Mouse (Mus musculus): ENCODE results near the gene Prrg2. TPM values are rescaled to one million over a fixed set of nuclear protein-coding genes. Genes with fewer than 3 reads are reported as not detected.
"Not testable (repeated sequence)": the region's sequence is repeated elsewhere in the genome, so short reads cannot be mapped to it uniquely, and the experiment has no call there.

Prrg2 gene
- polyA plus RNA-seq, 1 experiment from 2014 or later: 14.5 TPM

- no peaks in the 10 kb centered on the region for H3K9me3 ChIP-seq
- no peak overlapping the region for H3K27ac ChIP-seq
- 89% methylated on average over 8 of the region's 8 CpGs for WGBS
- no peaks in the 10 kb centered on the region for H3K27me3 ChIP-seq
- H3K4me1 ChIP-seq (replicated peaks): no peaks in the 10 kb centered on the region
- no peak overlapping the region for H3K4me3 ChIP-seq (replicated peaks)
- no peak overlapping the region for H3K9ac ChIP-seq (replicated peaks)
- H3K36me3 ChIP-seq: no peaks in the 10 kb centered on the region
- ATAC-seq: no peak
- no peak overlapping the region for H3K4me2 ChIP-seq (replicated peaks)
These were observed 36.2 kb upstream of the Prrg2 start for GRCm38 (mm10) chr7:45098541-45099240.

GRCm38 (mm10) chr7:45097479-45097878 is 35.0 kb upstream of the Prrg2 start:
- H3K9ac ChIP-seq (replicated peaks): no peak overlapping the region
- no peak overlapping the region for H3K27ac ChIP-seq
- WGBS: 80% methylated on average over 6 of the region's 6 CpGs
- no peaks in the 10 kb centered on the region for H3K27me3 ChIP-seq
- H3K4me2 ChIP-seq (replicated peaks): no peak overlapping the region
- H3K4me3 ChIP-seq (replicated peaks): no peak overlapping the region
- H3K4me1 ChIP-seq (replicated peaks): no peaks in the 10 kb centered on the region
- H3K36me3 ChIP-seq: no peaks in the 10 kb centered on the region
- no peaks in the 10 kb centered on the region for H3K9me3 ChIP-seq
- no peak for ATAC-seq

- not testable (repeated sequence) for ATAC-seq; H3K27me3 ChIP-seq; H3K27ac ChIP-seq; H3K4me3 ChIP-seq (replicated peaks); H3K4me2 ChIP-seq (replicated peaks); H3K9ac ChIP-seq (replicated peaks); H3K36me3 ChIP-seq; H3K9me3 ChIP-seq
- 94% methylated on average over 14 of the region's 14 CpGs for WGBS
- H3K4me1 ChIP-seq (replicated peaks): peaks cover 11% of the 10 kb centered on the region
These were observed 33.5 kb upstream of the Prrg2 start for GRCm38 (mm10) chr7:45095965-45096364.

- no peak for ATAC-seq
These were observed 32.9 kb upstream of the Prrg2 start for GRCm38 (mm10) chr7:45095367-45095766.

GRCm38 (mm10) chr7:45094121-45094520 is 31.6 kb upstream of the Prrg2 start:
- 76% methylated on average over 7 of the region's 7 CpGs for WGBS
- H3K4me2 ChIP-seq (replicated peaks): no peak overlapping the region
- H3K27me3 ChIP-seq: 0 out of 2 replicates have a peak, but pooled peaks cover 5% of the 10 kb centered on the region

More at GRCm38 (mm10) chr7:45095367-45095766, 32.9 kb upstream of the Prrg2 start:
- Histone ChIP-seq H3K27me3 (0 out of 2 replicates have a peak, but pooled peaks cover 5% of the 10 kb centered on the region), H3K4me3 (replicated peaks) (no peak overlapping the region), H3K27ac (no peak overlapping the region), H3K9me3 (no peaks in the 10 kb centered on the region), H3K36me3 (no peaks in the 10 kb centered on the region), H3K4me1 (replicated peaks) (peaks cover 13% of the 10 kb centered on the region), H3K9ac (replicated peaks) (no peak overlapping the region), H3K4me2 (replicated peaks) (no peak overlapping the region)
- WGBS: 92% methylated on average over 6 of the region's 6 CpGs

GRCm38 (mm10) chr7:45093516-45093905 is 31.0 kb upstream of the Prrg2 start:
- WGBS: 33% methylated on average over 18 of the region's 18 CpGs
- H3K4me2 ChIP-seq (replicated peaks): no peak overlapping the region
- H3K9ac ChIP-seq (replicated peaks): no peak overlapping the region
- 0 out of 2 replicates have a peak, but pooled peaks cover 5% of the 10 kb centered on the region for H3K27me3 ChIP-seq
- H3K4me1 ChIP-seq (replicated peaks): peaks cover 13% of the 10 kb centered on the region
- no peak overlapping the region for H3K4me3 ChIP-seq (replicated peaks)
- H3K36me3 ChIP-seq: no peaks in the 10 kb centered on the region
- H3K9me3 ChIP-seq: no peaks in the 10 kb centered on the region
- no peak overlapping the region for H3K27ac ChIP-seq
- ATAC-seq: no peak

More at GRCm38 (mm10) chr7:45094121-45094520, 31.6 kb upstream of the Prrg2 start:
- no peak overlapping the region for H3K9ac ChIP-seq (replicated peaks)
- no peaks in the 10 kb centered on the region for H3K36me3 ChIP-seq
- no peak overlapping the region for H3K27ac ChIP-seq
- no peaks in the 10 kb centered on the region for H3K9me3 ChIP-seq
- H3K4me3 ChIP-seq (replicated peaks): no peak overlapping the region
- peaks cover 13% of the 10 kb centered on the region for H3K4me1 ChIP-seq (replicated peaks)
- ATAC-seq: no peak

- H3K9me3 ChIP-seq: no peaks in the 10 kb centered on the region
- no peak for ATAC-seq
- no peak overlapping the region for H3K9ac ChIP-seq (replicated peaks)
- H3K4me3 ChIP-seq (replicated peaks): no peak overlapping the region
- 0 out of 2 replicates have a peak, but pooled peaks cover 5% of the 10 kb centered on the region for H3K27me3 ChIP-seq
- 61% methylated on average over 12 of the region's 12 CpGs for whole genome bisulfite sequencing
- H3K4me1 ChIP-seq (replicated peaks): peaks cover 13% of the 10 kb centered on the region
- H3K4me2 ChIP-seq (replicated peaks): no peak overlapping the region
- H3K27ac ChIP-seq: no peak overlapping the region
- no peaks in the 10 kb centered on the region; the same call in 1 of the 2 replicates for H3K36me3 ChIP-seq
These were observed 30.5 kb upstream of the Prrg2 start for GRCm38 (mm10) chr7:45092828-45093515.

GRCm38 (mm10) chr7:45092048-45092447 is 29.6 kb upstream of the Prrg2 start, which contains the start of gene Rcn3:
TSS of gene Rcn3 (minus strand) at chr7:45092221.
- Histone ChIP-seq H3K9me3 (no peaks in the 10 kb centered on the region), H3K36me3 (peaks cover 6% of the 10 kb centered on the region; the same call in 1 of the 2 replicates), H3K9ac (replicated peaks) (peak within 1 kb of the TSS; percentile 53), H3K27ac (0 out of 2 replicates have a peak within 1 kb of the TSS, but pooled peaks have one; percentile 14), H3K27me3 (0 out of 2 replicates have a peak, but pooled peaks cover 5% of the 10 kb centered on the region), H3K4me2 (replicated peaks) (peak within 1 kb of the TSS; percentile 61), H3K4me1 (replicated peaks) (peaks cover 13% of the 10 kb centered on the region), H3K4me3 (replicated peaks) (peak within 1 kb of the TSS; percentile 43)
- WGBS: 1% methylated on average over 16 of the region's 16 CpGs
- peak; percentile 97 for ATAC-seq

- peak; percentile 62 for ATAC-seq
- H3K36me3 ChIP-seq: peaks cover 13% of the 10 kb centered on the region
- H3K27ac ChIP-seq: 0 out of 2 replicates have a peak overlapping the region, but pooled peaks have one; percentile 14
- no peaks in the 10 kb centered on the region for H3K9me3 ChIP-seq
- H3K4me2 ChIP-seq (replicated peaks): peak overlapping the region; percentile 61
- peaks cover 13% of the 10 kb centered on the region for H3K4me1 ChIP-seq (replicated peaks)
- WGBS: 17% methylated on average over 35 of the region's 35 CpGs
- 0 out of 2 replicates have a peak, but pooled peaks cover 5% of the 10 kb centered on the region for H3K27me3 ChIP-seq
- peak overlapping the region; percentile 43 for H3K4me3 ChIP-seq (replicated peaks)
- peak overlapping the region; percentile 53 for H3K9ac ChIP-seq (replicated peaks)
These were observed 28.8 kb upstream of the Prrg2 start for GRCm38 (mm10) chr7:45091001-45091990.

- Histone ChIP-seq H3K9ac (replicated peaks) (no peak overlapping the region), H3K27ac (no peak overlapping the region), H3K36me3 (peaks cover 17% of the 10 kb centered on the region), H3K4me1 (replicated peaks) (peaks cover 13% of the 10 kb centered on the region), H3K27me3 (0 out of 2 replicates have a peak, but pooled peaks cover 5% of the 10 kb centered on the region), H3K4me3 (replicated peaks) (no peak overlapping the region), H3K4me2 (replicated peaks) (peak overlapping the region; percentile 61; the same call in 1 of the 2 replicates), H3K9me3 (no peaks in the 10 kb centered on the region)
- ATAC-seq: 0 out of 2 replicates have a peak, but pooled peaks have one; percentile 7
- 82% methylated on average over 13 of the region's 13 CpGs for WGBS
These were observed 27.9 kb upstream of the Prrg2 start for GRCm38 (mm10) chr7:45090251-45090977.

GRCm38 (mm10) chr7:45088597-45088996 is 26.1 kb upstream of the Prrg2 start:
- Histone ChIP-seq H3K9me3 (no peaks in the 10 kb centered on the region), H3K27me3 (0 out of 2 replicates have a peak, but pooled peaks cover 5% of the 10 kb centered on the region), H3K4me3 (replicated peaks) (no peak overlapping the region), H3K9ac (replicated peaks) (no peak overlapping the region), H3K4me2 (replicated peaks) (no peak overlapping the region), H3K4me1 (replicated peaks) (peaks cover 13% of the 10 kb centered on the region), H3K36me3 (peaks cover 24% of the 10 kb centered on the region), H3K27ac (no peak overlapping the region)
- 95% methylated on average over 17 of the region's 17 CpGs for WGBS
- ATAC-seq: no peak

Data from midbrain, embryonic 13.5 days (tissue).